Mouse (Mus musculus) cerebellum, adult 2 months (tissue): ENCODE data around the gene Flnb.

Experiments used
- CTCF ChIP-seq: fragments of 200-500 bp; IDR thresholded peaks from 2 replicates; pipeline ENCODE4 v1.5.1; 2011; ENCODE audit warnings: low read depth, mild to moderate bottlenecking, control low read depth, low read length, moderate library complexity, borderline replicate concordance; ENCODE audit not compliant: insufficient read depth
- POLR2A ChIP-seq: fragments of 200-500 bp; IDR thresholded peaks from 2 replicates; pipeline ENCODE4 v1.6.1; 2011; ENCODE audit warnings: low read length, control low read depth, borderline replicate concordance; ENCODE audit not compliant: insufficient read depth

- no peak; the same call in 1 of the 2 replicates for TF ChIP-seq CTCF
- TF ChIP-seq POLR2A: no peak
Measured at GRCm38 (mm10) chr14:7791532-7792159, 26.1 kb upstream of the Flnb start, which contains the start of gene Gm26661.
